Mouse (Mus musculus) stomach, postnatal 0 days (tissue): ENCODE data around the gene Cdc45.

Experiments used
- CTCF ChIP-seq: IDR thresholded peaks from 2 replicates; pipeline ENCODE4 v1.5.1; 2016; ENCODE audit warnings: antibody characterized with exemption, low read depth, mild to moderate bottlenecking, moderate library complexity
- EP300 ChIP-seq: optimal IDR thresholded peaks from 2 replicates; pipeline ENCODE3; 2016; ENCODE audit warnings: antibody characterized with exemption

DNA sequence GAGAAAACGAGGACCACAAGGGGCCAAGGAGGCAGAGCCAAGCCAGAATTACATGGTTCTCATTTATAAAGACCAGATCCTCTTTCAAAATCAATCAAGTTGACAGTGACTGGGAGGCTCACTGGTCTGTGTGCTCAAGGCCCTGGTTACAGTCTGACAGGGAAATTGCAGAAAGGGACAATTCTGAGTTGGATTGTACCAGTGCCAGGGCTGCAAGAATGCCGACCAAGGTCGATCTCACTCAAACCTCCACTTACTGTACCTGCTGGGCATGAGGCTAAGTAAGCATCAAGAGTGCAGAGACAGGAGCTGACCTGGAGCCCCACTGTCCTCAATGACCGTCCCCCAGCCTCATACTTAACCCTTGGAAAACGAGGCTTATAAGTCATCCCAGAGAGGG is 13.6 kb downstream of the Cdc45 start:
- TF ChIP-seq EP300 (no peak), CTCF (no peak)
